Mouse (Mus musculus): ENCODE results near the gene 1700025G04Rik. TPM values are rescaled to one million over a fixed set of nuclear protein-coding genes. Genes with fewer than 3 reads are reported as not detected.

Gene 1700025G04Rik
- total and polyA plus RNA-seq, 3 experiments, result 0.16 TPM; not detected in 2

DNA sequence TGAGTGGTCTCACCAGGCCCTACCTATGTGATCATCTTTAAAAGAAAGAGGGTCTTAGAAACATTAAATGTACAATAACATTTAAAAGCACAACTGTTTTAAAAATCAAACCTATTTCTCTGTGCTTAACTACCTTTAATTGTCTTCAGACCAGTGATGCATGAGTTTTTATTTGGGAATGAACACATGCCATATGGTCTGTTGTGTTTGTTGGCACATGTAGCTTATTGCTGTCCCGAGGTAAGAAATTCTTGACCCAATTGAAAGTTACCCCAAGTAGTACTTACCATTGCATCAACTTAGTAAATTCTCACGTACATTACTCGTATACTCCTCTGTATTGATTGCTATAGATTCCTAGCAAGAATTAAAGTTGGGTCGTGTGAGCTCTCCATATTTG, 254.7 kb downstream of the 1700025G04Rik start:
- Histone ChIP-seq H3K36me3 (replicated peaks) (no peaks in the 10 kb centered on the region), H3K4me1 (ENCODE audit: insufficient read depth, low read depth, low read length) (no peaks in the 10 kb centered on the region), H3K4me3 (ENCODE audit: low read depth, low read length) (no peak overlapping the region), H3K27me3 (ENCODE audit: insufficient read depth, low read length) (no peaks in the 10 kb centered on the region), H3K9me3 (replicated peaks) (peaks cover 5% of the 10 kb centered on the region)
- no peak for TF ChIP-seq TAL1 (conservative IDR thresholded peaks at IDR 0.05; ENCODE audit: low read depth, low read length)
- no peak for TF ChIP-seq POLR2AphosphoS5 (IDR thresholded peaks at IDR 0.05; ENCODE audit: insufficient replicate concordance, low read depth, low read length)
- no peak for TF ChIP-seq CTCF (IDR thresholded peaks at IDR 0.05; ENCODE audit: low read depth, low read length)
- no peak for TF ChIP-seq GATA2 (IDR thresholded peaks at IDR 0.05; ENCODE audit: borderline replicate concordance, low read depth, low read length)
- no peak for TF ChIP-seq GATA1 (IDR thresholded peaks at IDR 0.05; ENCODE audit: borderline replicate concordance, low read length)
- DNase-seq (ENCODE audit: low spot score), result no peak
- ATAC-seq (ENCODE audit: extremely low read depth, insufficient number of reproducible peaks, low FRiP score, poor library complexity, severe bottlenecking), result no peak

DNA sequence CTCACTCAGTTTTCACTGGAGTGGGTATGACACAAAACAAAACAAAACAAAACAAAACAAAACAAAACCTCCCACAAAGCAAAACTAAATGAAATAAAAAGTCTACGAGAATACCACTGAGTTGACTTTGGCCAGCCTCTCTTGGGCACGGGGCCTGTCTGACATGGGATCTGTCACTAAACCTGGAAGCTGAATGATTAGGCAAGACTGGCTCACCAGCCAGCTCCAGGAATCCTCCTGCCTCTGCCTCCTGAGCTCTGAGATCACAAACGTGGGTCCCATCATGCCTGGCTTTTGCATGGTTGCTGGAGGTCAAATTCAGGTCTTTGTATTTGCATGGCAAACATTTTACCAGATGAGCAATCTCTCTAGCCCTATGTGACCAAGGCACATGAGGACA, 258.1 kb downstream of the 1700025G04Rik start:
- no peaks in the 10 kb centered on the region for H3K9me3 ChIP-seq (replicated peaks)
- TF ChIP-seq TAL1 (conservative IDR thresholded peaks at IDR 0.05; ENCODE audit: low read depth, low read length), result no peak
- no peaks in the 10 kb centered on the region for H3K36me3 ChIP-seq (replicated peaks)
- no peaks in the 10 kb centered on the region for H3K27me3 ChIP-seq (ENCODE audit: insufficient read depth, low read length)
- H3K4me3 ChIP-seq (ENCODE audit: low read depth, low read length), result no peak overlapping the region
- ATAC-seq (ENCODE audit: extremely low read depth, insufficient number of reproducible peaks, low FRiP score, poor library complexity, severe bottlenecking) (no peak), DNase-seq (ENCODE audit: low spot score) (no peak)
- H3K4me1 ChIP-seq (ENCODE audit: insufficient read depth, low read depth, low read length), result no peaks in the 10 kb centered on the region

DNA sequence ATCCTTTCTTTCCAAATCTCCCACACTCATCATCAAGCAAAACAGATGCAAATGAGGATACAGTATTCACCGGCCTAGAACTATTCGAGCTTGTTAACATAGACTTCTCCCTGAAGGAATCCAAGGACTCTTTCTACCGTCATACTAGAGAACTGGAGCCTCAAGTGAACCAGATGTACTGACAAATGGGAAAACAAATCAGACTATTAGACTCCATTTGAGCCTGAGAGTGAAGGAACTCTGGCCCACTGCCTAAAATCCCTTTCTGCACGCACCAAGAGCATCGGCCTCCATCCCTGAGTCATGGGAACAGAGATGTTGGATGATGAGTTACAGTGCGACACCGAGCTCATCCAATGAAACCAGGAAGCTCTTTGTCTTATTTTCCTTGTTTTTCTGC, 264.9 kb downstream of the 1700025G04Rik start:
- no peak for ATAC-seq (ENCODE audit: extremely low read depth, insufficient number of reproducible peaks, low FRiP score, poor library complexity, severe bottlenecking)
- no peak for TF ChIP-seq GATA1 (IDR thresholded peaks at IDR 0.05; ENCODE audit: borderline replicate concordance, low read length)
- TF ChIP-seq CTCF (IDR thresholded peaks at IDR 0.05; ENCODE audit: low read depth, low read length), result no peak
- TF ChIP-seq TAL1 (conservative IDR thresholded peaks at IDR 0.05; ENCODE audit: low read depth, low read length), result no peak
- TF ChIP-seq POLR2AphosphoS5 (IDR thresholded peaks at IDR 0.05; ENCODE audit: insufficient replicate concordance, low read depth, low read length), result no peak
- no peak for TF ChIP-seq GATA2 (IDR thresholded peaks at IDR 0.05; ENCODE audit: borderline replicate concordance, low read depth, low read length)
- peaks cover 3% of the 10 kb centered on the region; the same call in 1 of the 2 replicates for H3K27me3 ChIP-seq (ENCODE audit: insufficient read depth, low read length)
- no peak for DNase-seq (ENCODE audit: low spot score)
- no peaks in the 10 kb centered on the region for H3K4me1 ChIP-seq (ENCODE audit: insufficient read depth, low read depth, low read length)
- peaks cover 11% of the 10 kb centered on the region for H3K36me3 ChIP-seq (replicated peaks)
- H3K9me3 ChIP-seq (replicated peaks), result peaks cover 2% of the 10 kb centered on the region; the same call in 1 of the 2 replicates
- H3K4me3 ChIP-seq (ENCODE audit: low read depth, low read length), result no peak overlapping the region

DNA sequence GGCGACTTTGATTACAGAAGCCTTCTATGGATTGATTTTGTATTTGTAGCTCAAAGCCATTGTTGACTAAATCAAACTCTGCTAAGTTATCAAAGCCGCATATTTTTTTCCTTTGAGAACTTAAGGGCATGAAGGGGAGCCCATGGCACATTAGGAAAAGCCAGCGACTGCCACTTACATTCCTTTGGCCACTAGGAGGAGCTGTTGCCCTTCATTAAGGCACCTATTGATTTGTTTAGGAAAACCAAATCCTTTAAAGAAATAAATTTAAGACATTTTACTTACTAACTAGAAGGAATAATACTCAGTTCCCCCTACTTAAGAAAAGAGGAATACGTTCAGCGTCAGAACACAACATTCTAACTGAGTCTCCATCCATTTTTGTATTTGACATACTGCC, 269.5 kb downstream of the 1700025G04Rik start:
- TF ChIP-seq CTCF (IDR thresholded peaks at IDR 0.05; ENCODE audit: low read depth, low read length), result peak; percentile 87
- TF ChIP-seq GATA1 (IDR thresholded peaks at IDR 0.05; ENCODE audit: borderline replicate concordance, low read length), result no peak
- no peak for ATAC-seq (ENCODE audit: extremely low read depth, insufficient number of reproducible peaks, low FRiP score, poor library complexity, severe bottlenecking)
- no peaks in the 10 kb centered on the region for H3K9me3 ChIP-seq (replicated peaks)
- H3K27me3 ChIP-seq (ENCODE audit: insufficient read depth, low read length), result no peaks in the 10 kb centered on the region
- DNase-seq (ENCODE audit: low spot score), result peak; percentile 44
- H3K4me1 ChIP-seq (ENCODE audit: insufficient read depth, low read depth, low read length), result no peaks in the 10 kb centered on the region
- peaks cover 52% of the 10 kb centered on the region for H3K36me3 ChIP-seq (replicated peaks)
- no peak overlapping the region for H3K4me3 ChIP-seq (ENCODE audit: low read depth, low read length)

DNA sequence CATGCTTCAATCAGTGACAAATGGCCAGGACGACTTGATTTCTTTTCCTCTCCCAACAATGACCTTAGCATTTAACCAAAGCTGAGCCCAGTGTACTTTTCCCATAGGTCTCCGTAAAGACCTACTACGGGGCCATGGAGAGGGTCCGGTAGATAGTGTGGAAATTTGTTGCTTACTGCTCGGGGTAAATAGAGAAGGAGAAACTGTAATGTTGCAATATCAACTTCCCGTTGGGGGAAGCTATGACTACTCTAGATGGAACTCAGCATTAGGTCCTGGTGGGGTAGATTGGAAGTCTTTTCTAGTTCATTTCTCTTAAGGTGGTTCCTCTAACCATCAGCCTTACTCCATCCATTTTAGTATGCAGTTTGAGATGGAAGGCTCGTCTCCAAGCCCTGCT, 270.7 kb downstream of the 1700025G04Rik start:
- H3K9me3 ChIP-seq (replicated peaks), result no peaks in the 10 kb centered on the region
- no peak overlapping the region for H3K4me3 ChIP-seq (ENCODE audit: low read depth, low read length)
- no peak for DNase-seq (ENCODE audit: low spot score)
- peaks cover 62% of the 10 kb centered on the region for H3K36me3 ChIP-seq (replicated peaks)
- H3K27me3 ChIP-seq (ENCODE audit: insufficient read depth, low read length), result no peaks in the 10 kb centered on the region
- ATAC-seq (ENCODE audit: extremely low read depth, insufficient number of reproducible peaks, low FRiP score, poor library complexity, severe bottlenecking), result no peak
- TF ChIP-seq TAL1 (conservative IDR thresholded peaks at IDR 0.05; ENCODE audit: low read depth, low read length), result no peak
- TF ChIP-seq GATA1 (IDR thresholded peaks at IDR 0.05; ENCODE audit: borderline replicate concordance, low read length), result no peak
- TF ChIP-seq CTCF (IDR thresholded peaks at IDR 0.05; ENCODE audit: low read depth, low read length), result no peak
- TF ChIP-seq POLR2AphosphoS5 (IDR thresholded peaks at IDR 0.05; ENCODE audit: insufficient replicate concordance, low read depth, low read length), result no peak
- no peak for TF ChIP-seq GATA2 (IDR thresholded peaks at IDR 0.05; ENCODE audit: borderline replicate concordance, low read depth, low read length)
- H3K4me1 ChIP-seq (ENCODE audit: insufficient read depth, low read depth, low read length), result no peaks in the 10 kb centered on the region

DNA sequence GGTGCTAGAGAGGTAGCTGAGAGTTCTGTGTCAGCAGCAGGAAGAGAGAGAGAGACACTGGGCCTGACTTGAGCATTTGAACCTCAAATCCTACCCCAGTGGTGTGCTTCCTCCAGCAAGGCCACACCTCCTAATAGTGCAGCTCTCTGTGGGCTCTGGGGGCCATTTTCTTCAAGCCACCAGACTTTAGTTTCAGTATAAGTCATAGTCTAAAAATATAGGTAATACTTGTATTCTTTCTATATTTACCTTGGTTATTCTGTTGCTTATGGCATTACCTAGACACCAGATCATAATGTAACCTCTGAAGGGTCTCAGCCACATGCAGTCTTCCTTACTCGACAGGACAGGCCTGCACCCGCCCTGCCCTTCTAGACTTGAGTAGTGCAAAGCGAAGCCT, 273.9 kb downstream of the 1700025G04Rik start:
- H3K9me3 ChIP-seq (replicated peaks), result no peaks in the 10 kb centered on the region
- no peak for TF ChIP-seq TAL1 (conservative IDR thresholded peaks at IDR 0.05; ENCODE audit: low read depth, low read length)
- TF ChIP-seq GATA2 (IDR thresholded peaks at IDR 0.05; ENCODE audit: borderline replicate concordance, low read depth, low read length), result no peak
- TF ChIP-seq CTCF (IDR thresholded peaks at IDR 0.05; ENCODE audit: low read depth, low read length), result no peak
- no peak for TF ChIP-seq POLR2AphosphoS5 (IDR thresholded peaks at IDR 0.05; ENCODE audit: insufficient replicate concordance, low read depth, low read length)
- TF ChIP-seq GATA1 (IDR thresholded peaks at IDR 0.05; ENCODE audit: borderline replicate concordance, low read length), result no peak
- H3K27me3 ChIP-seq (ENCODE audit: insufficient read depth, low read length), result no peaks in the 10 kb centered on the region
- peaks cover 80% of the 10 kb centered on the region for H3K36me3 ChIP-seq (replicated peaks)
- ATAC-seq (ENCODE audit: extremely low read depth, insufficient number of reproducible peaks, low FRiP score, poor library complexity, severe bottlenecking), result no peak
- H3K4me1 ChIP-seq (ENCODE audit: insufficient read depth, low read depth, low read length), result no peaks in the 10 kb centered on the region
- H3K4me3 ChIP-seq (ENCODE audit: low read depth, low read length), result no peak overlapping the region
- no peak for DNase-seq (ENCODE audit: low spot score)

All from G1E (cell line).